Mouse (Mus musculus): ENCODE measurements around the gene Cdc42ep4.

The Cdc42ep4 gene

DNA sequence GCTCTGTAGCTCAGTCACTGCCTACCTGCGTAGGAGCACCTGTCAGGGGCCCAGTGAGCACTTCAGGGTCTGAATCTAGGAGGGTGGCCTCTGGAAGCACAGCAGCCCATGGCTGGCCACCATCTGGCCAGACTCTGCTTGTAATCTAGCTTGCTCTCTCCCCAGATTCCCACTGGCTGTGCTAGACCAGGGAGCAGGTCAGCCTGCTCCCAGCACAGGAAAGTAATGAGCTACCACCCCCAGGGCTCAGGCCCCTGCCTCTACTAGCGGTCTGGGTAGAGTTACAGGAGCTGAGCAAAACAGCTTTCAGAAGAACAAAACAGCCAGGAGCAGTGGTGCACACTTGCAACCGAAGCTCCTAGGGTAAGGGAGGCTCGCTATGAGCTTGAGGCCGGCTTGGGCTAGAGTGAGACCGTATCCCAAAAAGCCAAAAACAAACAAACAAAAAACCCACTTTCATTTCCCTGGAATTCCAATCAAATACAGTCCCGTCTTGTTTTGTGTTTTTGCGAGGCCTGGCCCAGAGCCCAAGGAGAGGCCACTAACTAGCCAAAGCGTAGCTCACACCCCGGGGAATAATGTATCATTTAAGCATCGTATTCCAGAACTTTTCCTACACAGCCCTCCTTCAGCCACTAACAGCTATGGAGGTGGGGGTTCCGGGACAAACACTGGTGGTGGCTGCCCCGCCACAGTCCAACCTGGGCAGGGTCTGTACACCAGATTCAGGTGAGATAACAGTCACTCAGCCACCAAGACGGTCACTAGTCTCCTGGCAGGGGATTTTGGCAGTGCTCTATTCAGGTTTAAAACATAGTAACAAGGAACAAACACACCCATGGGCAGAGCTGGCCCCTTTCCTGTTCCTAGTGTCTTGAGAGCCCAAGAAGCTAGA lies 24.4 kb downstream of the Cdc42ep4 start:
- CTCF ChIA-PET = no interaction called here

DNA sequence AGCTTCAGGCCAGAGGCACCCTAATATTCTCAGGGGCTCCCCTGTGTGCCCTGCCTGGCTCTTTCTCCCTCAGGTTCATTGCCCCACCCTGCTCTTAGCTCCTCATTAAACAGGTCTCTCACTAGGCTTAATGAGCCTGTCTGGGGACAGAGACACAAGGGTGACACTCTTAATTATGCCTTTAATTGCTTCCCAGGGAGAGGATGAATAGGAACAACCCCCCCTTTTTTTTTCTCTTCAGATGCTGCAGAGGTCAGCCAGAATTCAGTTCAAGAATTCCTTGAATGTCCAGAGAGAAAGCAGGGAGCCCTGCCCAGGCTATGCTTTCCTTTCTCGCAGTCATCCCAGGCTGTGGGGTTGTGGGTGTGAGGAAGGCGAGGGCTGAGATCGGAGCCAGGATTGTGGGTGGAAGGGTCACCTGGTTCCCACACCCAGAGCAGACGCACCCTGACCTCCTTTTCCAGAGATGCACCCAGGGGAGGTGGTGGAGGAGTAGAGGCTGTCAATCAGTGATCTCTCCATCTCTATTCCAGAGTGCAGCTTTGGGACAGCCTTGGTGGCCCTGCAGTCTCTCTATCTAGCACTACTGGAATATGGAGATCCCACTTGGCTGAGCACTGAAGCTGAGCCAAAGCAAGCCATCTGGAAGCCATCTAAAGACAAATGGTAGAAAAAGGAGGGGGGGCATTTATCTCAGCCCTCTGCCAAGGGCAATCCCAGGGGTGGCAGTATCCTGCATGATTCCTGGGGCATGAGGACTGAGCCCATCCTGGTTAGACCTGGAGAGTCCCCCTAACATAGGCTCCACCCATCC lies 26.2 kb downstream of the Cdc42ep4 start:
- CTCF ChIA-PET = no interaction called here

DNA sequence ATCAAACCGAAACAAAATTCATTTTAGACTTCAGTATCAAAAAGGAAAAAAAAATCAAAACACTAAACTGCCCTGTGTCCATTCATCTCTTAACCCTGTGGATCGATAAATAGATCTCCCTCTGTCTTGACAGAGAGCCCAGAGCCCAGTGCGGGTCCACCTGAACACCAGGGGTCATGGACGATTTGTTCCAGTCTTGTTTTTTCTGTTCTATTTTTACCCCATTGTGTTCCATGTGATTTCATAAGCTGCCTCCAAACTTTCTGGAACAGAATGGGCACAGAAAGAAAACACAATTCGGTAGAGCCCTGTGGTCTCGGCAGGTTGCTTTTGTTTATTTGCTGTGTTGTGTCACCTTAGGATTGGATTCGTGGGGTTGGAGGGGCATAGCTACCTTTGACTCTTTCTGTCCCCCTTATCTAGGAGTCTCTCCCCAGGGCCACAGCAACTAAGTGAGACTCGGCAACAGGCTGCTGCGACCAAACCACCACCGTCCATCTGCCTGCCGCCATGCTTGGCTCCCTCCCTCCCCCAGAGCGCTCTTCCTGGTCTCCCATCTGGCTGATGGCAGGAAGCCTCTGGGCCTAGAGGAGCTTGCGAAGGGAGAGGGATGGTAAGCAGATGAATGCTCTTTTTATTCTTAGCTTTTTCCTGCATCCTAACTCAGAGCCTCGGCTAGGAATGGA lies 29.1 kb downstream of the Cdc42ep4 start:
- CTCF ChIA-PET = no interaction called here

DNA sequence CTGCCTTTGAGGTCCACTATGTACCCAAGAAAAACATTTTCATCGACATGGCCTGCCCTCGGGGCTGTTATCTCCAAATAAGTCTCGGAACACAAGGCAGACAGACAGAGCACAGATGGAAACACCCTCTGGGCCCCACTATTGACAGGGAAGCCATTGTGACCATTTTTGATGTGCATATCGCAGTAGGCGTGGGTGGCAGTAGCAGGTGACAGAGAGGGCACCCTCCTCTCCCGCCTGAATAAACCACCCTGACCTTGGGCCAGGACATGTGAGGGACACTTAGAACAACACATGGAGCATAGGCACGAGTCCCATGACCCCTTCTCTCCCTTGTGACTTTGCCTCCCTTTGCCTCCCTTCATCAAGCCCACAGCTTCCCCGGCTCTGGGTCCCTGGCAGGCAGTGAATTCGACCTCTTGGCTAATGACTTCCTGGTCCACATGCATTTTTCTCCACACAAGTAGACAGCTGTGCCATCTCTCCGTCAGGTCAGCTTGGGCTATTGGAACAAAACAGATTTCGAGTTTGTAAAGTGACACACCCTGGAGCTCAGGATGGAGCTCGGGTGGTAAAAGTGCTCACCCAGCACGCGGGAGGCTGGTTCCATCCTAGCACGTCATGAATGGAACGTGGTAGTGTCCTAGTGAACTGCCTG lies 33.8 kb downstream of the Cdc42ep4 start:
- CTCF ChIA-PET = no interaction called here

DNA sequence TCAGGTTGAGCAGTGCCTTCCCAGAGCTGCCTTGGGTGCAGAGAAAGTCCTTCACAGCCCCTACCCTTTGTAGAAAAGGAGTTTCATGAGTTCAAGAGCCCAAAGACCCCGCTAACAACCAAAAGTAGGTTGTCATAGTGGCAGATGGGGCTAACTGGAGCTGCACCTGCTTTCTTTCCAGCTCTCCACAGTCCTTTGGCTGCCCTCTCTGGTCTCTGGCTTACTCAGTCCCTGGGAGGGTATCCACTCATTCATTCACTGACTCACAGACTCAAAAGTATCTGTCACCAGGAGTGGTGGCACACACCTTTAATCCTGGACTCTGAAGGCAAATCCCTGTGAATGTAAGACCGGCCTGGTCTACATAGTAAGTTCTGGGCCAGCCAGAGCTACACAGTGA lies 35.5 kb downstream of the Cdc42ep4 start:
- CTCF ChIA-PET = no interaction called here

DNA sequence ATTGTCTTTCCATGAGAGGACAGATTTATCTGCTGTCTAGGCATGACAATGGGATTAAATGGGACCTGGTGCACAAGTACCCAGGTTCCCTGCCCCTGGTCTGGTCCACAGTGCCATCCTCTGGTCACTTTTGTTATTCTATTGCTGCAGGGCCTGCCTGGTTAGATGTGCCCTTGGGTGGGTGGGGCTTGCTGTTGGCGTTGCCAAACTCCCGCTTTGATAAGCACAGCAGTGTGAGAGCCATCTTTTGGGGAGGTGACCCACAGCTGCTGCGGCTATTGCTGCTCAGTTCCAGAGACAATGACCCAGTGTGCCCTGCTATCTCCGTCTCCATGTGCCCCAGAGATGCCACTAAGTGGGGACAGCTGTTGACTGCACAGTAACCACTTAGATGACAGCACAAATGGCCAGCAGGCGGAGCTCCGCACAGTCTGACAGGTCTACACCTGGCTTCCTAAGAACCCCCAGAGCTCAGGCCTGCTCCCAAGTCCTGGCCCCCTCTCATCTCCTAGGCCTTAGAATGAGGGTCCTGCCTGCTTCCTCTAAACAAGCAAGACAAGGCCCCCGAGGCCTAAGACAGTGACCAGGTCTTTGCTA lies 36.5 kb downstream of the Cdc42ep4 start:
- CTCF ChIA-PET = no interaction called here

DNA sequence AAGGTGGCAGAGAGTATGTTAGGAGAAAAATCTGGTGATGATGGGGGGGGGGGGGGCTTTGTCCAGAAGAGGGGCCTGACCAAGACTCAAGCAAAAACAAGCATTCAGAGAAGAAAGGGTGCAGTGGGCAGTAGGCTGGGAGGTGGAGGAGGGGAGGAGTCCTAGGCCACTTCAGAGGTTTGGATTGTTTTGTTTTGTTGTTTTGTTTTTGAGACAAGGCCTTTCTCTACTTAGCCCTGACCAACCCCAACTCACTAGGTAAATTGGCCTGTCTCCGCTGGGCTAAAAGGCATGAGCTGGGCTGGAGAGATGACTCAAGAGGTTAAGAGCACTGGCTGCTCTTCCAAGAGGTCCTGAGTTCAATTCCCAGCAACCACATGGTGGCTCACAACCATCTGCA lies 40.6 kb downstream of the Cdc42ep4 start:
- CTCF ChIA-PET = no interaction called here

DNA sequence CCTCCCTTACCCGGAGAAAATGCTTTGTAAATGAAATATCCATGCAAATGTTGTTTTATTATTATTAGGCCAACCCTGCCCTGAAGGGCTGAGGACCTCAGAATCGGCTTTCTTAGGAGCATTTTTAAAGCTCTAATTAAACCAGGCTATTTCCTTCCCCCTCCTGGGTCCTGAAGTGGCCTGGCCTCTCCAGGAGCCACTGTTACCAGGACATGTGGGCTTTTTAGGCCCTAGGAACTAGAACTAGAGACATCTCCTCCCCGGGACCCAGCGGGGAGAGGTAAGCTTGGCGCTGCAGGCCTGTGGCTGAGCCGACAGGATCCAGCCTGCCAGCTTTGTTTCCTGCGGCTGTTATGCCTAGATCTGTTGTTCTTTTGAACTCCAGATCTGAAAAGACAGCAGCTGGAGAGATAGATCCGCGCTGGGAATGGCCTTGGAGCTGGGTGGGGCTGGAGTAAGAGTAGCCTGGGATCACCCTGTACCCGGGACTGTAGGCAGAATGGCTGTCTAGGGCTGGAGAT lies 41.4 kb downstream of the Cdc42ep4 start:
- CTCF ChIA-PET = interaction anchor here (0.8 kb wide), 1 partner anchor 79 kb away, joined by 3 read pairs; no protein-coding TSS in a partner anchor

DNA sequence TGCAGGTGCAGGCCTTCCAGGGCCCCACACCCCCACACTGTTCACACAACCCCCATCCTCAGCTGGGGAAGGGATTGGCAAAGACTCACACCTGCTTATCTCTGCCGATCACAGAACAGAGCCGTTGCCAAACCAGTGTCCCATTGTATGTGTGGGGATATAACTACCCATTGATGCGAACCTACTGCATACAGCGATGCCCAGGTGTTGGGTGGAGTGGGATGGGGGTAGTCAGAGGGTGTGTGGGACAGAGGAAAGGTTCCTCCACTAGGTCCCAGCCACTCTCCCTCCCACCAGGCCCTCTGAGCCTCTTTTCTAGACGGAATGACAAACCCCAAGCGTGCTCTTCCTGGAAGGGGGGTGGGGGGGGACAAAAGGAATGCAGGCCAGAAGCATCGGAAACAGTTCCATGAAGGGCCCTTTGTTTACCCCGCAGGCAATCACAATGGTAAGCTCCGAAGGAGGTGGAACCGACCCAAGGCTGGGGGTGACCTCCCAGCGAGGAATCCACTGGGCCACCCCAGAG lies 41.9 kb downstream of the Cdc42ep4 start, which contains the start of gene Cpsf4l:
TSS of gene Cpsf4l (minus strand) at position 287 of the 526 bp plus-strand sequence.
- CTCF ChIA-PET = interaction anchor here (0.8 kb wide), 1 partner anchor 79 kb away, joined by 3 read pairs; no protein-coding TSS in a partner anchor

DNA sequence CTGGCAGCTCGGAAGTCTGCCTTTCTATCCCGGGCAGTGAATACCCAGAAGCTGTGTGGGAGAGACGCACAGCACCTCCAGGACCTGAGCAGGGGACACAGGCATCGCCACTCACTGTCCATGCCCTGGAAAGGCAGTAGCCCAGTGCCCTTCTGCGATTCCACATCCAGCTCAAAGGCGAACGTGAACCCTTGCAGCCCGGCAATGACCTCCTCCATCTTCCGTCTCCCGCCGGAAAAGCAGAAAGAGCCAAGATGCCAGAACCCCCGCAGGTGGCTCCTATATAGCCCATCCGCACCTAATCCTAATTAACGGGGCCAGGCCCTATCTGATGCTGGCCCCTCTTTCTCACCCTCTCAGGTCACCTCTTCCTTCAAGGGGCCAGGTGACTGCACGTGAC lies 42.4 kb downstream of the Cdc42ep4 start:
- CTCF ChIA-PET = no interaction called here

DNA sequence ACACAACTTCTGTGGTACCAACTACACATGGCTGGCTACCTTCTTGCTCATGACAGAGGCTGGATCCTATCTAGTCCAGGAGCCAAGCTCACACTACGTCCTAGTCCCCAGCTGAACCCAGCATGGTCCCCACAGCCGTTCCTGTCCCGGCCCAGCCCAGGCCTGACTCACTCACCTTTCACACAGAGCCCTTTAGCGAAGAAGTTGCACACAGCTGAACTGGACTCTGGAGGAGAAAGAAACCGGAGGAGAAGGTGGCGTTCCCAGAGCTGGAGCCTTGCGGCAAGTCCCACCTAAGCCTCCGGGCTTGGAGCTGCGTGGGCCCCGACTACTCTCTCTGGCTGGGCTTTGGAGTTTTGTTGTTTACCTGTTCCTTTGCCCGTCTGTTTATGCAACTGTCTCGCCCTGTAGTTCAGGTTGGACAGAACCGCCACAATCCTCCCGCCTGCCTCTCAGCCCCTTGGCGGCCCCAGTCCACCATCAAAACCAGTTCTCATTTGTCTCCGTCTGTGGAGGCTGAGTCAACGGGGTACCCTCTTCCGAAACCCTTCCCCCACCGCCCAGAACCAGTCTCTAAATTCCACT lies 43.0 kb downstream of the Cdc42ep4 start:
- CTCF ChIA-PET = no interaction called here

DNA sequence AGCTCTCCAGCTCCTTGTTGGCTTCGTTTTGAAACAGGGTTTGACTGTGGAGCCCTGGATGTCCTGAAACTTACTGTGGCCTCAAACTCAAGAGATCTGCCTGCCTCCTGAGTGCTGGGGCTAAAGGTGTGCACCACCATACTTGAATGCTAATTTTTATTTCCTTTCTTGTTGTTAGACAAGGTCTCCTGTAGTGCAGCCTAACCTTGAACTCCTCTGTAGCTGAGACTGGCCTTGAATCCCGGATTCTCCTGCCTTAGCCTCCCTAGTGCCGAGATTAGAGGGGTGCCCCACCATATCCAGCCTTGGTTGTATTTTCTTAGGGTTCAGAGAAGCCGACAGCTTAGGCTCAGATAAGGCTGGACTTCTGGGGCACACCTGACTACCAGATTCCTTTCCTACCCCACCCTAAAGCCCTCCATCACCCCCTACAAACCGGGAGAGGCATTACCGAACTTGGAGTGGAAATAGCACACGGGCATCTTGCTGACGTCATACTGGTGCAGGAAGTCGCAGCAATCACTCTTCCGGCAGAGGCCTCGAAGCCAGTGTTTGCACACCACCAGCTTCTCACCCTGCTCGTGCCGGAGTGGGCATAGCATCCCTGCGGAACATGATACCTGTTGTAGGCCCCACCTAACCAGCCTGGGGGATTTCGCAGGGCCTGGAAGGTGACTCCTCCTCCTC lies 45.6 kb downstream of the Cdc42ep4 start:
- CTCF ChIA-PET = no interaction called here

DNA sequence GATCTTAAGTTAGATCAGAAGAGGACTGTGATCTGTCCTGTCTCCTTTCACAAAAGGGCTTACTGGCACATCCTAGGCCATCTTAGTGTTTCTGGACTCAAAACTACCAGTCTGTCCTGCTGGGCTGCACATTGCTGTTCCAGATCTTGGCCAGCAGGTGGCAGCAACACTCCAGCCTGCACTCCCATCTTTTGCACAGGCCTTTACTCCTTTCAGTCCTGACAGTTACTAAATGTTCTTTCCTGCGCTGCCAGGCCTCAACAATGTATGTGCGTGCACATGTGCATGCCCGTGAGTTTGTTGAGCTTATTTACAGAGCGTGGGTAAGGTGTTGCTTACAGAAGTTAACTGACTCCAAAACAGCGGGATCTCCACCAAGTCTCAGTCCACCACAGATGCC lies 47.9 kb downstream of the Cdc42ep4 start:
- CTCF ChIA-PET = interaction anchor here (2.4 kb wide), 1 partner anchor 107 kb away, joined by 17 read pairs; no protein-coding TSS in a partner anchor

DNA sequence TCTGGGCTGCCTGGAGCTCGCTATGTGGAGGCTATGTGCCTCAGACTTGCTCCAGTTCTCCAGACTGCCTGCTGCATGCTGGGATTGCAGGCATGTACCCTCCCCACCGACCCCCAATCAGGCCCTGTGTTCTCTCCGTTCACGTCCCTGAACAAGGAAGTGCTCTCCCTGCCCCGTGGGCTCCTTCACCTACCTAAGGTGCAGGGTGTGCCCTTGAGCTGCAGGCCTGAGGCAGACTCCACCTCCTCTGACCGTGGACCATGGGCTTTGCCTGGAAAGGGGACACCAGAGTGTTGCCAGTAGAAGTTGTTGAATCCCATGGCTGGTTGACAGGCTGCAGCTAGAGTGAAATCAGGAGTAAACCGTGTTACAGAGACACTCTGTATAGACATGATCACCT lies 52.0 kb downstream of the Cdc42ep4 start:
- CTCF ChIA-PET = no interaction called here

DNA sequence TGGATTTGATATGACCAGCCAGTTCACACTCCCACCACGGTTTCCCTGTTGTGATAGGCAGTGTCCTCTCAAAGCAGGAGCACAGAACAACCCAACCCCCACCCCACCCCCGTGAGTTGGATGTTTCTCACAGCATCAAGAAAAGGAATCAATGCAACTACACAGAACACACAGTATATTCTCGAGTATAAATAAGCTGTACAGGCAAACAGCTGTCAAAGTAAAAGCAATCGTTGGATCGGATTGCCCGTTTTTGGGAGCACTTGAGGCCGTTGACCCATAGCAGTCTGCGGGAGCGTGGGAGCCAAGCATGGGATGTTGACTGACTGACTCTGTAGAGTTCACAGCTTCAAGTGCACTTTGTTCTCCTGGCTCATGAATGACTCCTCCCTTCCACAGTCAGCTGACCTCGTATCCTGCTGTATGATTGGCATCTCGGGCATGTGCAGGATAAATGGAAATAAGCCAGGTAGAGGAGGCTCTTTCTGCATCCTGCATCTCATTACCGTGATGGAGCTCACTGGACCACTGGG lies 53.6 kb downstream of the Cdc42ep4 start:
- CTCF ChIA-PET = no interaction called here

DNA sequence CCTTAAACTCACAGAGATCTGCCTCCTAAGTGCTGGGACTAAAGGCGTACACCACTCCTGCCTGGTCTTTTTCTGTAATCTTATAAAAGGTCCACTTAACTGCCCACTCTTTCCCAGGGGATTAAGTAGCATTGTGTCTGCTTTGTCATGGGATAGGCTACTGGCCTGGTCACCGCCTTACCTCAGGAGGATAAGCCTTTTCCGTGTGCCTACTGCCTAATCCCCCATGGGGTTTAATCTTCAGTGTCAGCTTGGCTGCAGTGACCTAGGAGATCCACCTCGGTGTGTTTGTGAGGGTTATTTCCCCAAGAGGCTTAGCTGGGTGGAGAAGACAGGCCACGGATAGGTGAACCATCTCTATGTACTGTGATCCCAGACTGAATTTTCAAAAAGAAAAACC lies 54.1 kb downstream of the Cdc42ep4 start:
- CTCF ChIA-PET = no interaction called here

DNA sequence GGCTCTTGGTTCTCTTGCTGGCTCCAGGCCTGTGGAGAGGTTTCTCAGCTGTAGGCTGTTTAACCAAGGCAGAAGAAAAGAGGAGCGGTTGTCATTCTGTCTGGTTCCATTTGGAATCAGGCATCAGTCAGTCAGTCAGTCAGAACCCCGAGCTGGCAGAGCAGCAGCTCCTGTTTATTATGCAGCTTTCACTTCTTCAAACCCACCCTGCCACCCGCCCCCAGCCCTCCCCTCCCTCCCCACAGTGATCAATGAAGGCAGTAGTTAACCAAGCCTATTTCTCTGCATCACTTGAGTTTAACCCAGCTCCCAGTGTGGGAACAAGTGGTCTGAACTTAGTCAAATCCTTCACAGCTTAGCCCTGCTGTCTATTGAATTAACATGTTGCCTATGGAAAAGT lies 59.8 kb downstream of the Cdc42ep4 start:
- CTCF ChIA-PET = no interaction called here

DNA sequence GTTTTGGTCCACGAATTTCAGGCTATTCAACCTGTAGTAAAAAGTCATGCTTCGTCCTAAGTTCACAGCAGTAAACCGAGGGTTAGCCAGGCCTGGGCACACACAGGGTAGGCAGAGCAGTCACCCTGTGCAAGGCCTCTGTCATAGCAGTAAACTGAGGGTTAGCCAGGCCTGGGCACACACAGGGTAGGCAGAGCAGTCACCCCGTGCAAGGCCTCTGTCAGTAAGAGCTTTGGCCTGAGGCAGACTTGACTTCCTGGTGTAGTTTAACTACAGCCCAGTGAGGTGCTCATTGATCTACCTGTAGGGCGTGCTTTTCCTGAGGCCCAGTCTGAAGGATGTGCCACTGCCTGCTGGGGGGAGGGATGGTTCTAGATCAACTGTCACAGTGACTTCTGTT lies 60.4 kb downstream of the Cdc42ep4 start:
- CTCF ChIA-PET = no interaction called here

DNA sequence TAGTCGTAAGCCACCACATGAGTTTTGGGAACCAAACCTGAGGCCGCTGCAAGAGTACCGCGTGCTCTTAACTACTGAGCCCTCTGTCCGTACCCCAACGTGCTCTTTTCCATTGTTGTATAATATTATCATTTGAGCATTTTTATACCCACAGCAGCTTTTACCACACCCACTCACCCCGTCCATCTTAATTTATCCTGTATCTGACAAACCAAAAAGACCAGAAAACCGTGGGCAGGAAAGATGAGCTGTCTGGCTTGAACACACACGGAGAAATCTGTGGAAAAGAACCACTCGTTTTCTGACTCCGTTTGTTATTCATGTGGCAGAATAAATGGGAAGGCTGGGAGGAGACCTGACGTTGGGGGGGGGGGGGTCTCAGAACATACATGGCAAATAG lies 61.2 kb downstream of the Cdc42ep4 start:
- CTCF ChIA-PET = interaction anchor here (0.8 kb wide), 1 partner anchor 9 kb away, joined by 8 read pairs; no protein-coding TSS in a partner anchor

Measured in spleen, embryonic (tissue).